Mouse (Mus musculus): ENCODE measurements around the gene Klhl7. TPM values are rescaled to one million over a fixed set of nuclear protein-coding genes. Genes with fewer than 3 reads are reported as not detected.
"Not testable (repeated sequence)": the region's sequence is repeated elsewhere in the genome, so short reads cannot be mapped to it uniquely, and the experiment has no call there.

The Klhl7 gene
- total RNA-seq, 1 experiment from 2014 or later = 39.9 TPM

DNA sequence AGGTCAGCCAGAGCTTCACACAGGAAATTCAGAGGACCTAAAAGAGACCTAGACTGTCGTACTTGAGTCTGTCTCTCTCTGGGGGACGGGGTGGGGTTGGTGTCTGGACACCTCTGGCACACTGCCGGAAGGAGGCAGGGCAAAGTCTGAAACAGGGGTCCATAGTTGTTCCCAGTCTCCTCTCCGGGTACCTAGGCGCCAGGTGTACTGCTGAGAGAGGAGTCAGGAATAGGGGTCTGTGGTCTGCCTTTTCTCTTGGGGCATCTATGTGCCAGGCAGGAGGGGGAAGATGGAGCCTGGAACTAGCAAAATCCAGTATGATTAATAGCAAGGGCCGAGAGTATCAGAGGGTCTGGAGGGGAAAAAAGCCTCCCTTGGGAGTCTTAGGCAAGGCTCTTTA is 5.0 kb upstream of the Klhl7 start:
- DNase-seq = no peak

DNA sequence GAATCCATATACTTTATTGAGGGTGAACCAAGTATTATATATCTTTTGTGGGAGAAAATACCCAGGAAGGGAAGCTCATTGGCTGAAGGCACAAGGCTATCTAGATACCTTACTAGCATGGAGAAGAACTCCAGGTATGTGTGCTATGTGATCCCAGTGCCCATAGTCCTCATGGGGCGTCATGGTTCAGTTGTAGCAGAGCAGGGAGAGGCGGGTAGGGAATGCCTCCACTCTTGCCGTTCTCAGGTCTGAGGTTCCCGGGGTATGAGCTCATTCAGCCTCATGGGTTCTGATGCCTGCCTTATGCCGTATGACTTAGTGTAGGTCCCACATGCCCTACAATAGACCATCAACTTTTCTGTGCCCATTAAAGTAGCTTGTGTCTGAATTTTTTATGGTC is 4.5 kb upstream of the Klhl7 start:
- DNase-seq = no peak

DNA sequence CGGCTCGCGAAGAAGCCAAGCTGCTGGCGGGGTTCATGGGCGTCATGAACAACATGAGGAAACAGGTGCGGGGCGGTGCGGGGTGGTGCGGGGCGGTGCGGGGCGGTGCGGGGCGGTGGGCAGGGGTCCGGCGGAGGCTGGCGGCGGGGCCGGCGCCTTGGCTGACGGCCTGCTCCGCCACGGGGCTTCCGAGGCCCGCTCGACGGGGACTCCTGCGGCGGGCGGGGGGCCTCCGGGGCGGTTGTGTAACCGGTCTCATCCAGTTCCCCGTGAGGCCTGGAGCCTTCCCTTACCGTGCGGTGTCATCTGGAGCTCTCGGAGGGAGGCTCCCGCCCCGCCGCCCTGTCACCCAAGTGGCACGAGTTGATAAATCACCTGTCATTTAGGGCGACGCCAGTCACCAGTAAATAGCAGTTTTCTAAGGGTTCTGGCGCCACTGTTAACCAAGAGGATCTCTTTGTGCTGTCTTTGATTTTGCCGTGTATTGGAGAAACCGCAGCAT is 456 bp downstream of the Klhl7 start:
- peak; percentile 66 for DNase-seq

DNA sequence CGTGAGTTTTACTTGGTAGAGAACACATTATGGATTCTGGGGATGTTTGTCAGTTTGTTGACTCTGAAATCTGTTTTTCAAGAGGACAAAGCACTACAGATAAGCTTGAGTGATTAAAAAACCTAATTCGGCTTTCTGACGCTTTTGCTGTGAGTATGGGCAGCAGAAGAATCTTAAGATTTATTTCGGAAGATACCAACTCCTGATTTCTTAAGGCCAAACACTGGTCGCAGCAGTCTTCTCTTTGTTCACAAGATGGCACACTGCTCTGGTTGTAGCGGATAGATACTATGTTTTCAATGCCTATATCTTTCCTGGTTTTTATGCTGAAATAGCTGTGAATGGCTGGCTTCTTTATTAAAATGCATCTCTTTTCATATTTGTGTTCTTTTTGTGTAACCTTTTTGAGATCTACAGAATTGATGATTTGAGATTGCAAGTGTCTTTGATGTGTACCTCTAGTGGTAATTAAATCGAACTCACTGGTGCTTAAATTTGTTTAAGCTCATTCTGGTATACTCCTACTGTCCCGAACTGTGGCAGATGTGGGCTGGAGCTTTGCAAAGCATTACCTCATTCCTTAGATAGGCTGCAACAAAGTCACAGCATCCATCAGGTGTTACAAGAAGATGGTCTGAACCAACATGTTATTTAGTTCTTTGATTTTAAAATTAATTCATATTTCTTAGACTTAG is 1.2 kb downstream of the Klhl7 start:
- no peak for DNase-seq

DNA sequence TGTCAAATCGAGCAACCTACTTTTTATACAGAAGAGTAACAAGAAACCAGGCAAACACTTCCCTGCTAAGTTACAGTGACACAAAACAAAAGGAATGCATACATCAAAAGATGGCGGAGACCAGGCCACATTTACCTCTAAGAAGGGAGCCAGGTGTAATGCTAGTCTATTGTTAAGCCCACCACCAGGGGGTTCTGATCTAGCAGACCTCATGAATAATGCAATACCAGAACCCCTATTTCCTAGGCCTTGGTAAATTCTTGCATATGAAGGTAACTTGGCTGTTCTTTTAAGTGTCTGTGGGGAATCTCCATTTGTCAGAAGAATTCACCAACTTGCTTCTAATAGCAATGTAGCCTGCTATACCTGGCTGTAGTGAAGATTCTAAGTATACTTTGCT is 2.8 kb downstream of the Klhl7 start:
- DNase-seq = not testable (repeated sequence)

- no peak for DNase-seq
Observed at GRCm38 (mm10) chr5:24103841-24104240, 3.4 kb downstream of the Klhl7 start.

- DNase-seq = no peak
Observed at GRCm38 (mm10) chr5:24107071-24107739, 6.8 kb downstream of the Klhl7 start.

- DNase-seq = no peak
Observed at GRCm38 (mm10) chr5:24107740-24108098, 7.3 kb downstream of the Klhl7 start.

DNA sequence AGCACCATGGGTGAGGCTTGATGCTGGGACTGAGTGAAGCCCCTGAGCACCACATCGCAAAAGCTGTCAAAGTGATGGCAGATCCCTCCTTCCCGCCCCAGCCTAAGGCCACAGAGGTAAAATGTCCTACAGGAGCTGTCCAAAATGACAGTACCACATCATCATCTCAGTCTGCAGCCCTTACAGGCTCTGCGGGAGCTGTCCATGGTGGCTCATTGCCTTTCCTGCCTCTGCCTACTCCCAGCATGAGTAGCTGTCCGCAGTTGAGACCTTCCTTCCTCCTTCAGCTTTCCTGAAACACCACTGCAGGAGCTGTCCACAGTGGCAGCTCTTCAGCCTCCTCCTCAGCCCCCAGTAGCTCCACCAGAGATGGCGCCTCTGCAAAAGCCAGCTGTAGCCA is 9.7 kb downstream of the Klhl7 start:
- DNase-seq = peak; percentile 46

- DNase-seq = no peak
Observed at GRCm38 (mm10) chr5:24112116-24112903, 11.9 kb downstream of the Klhl7 start.

- no peak for DNase-seq
Observed at GRCm38 (mm10) chr5:24122221-24122620, 21.8 kb downstream of the Klhl7 start.

- no peak for DNase-seq
Observed at GRCm38 (mm10) chr5:24124175-24124574, 23.8 kb downstream of the Klhl7 start.

- DNase-seq = no peak
Observed at GRCm38 (mm10) chr5:24124579-24125276, 24.3 kb downstream of the Klhl7 start.

DNA sequence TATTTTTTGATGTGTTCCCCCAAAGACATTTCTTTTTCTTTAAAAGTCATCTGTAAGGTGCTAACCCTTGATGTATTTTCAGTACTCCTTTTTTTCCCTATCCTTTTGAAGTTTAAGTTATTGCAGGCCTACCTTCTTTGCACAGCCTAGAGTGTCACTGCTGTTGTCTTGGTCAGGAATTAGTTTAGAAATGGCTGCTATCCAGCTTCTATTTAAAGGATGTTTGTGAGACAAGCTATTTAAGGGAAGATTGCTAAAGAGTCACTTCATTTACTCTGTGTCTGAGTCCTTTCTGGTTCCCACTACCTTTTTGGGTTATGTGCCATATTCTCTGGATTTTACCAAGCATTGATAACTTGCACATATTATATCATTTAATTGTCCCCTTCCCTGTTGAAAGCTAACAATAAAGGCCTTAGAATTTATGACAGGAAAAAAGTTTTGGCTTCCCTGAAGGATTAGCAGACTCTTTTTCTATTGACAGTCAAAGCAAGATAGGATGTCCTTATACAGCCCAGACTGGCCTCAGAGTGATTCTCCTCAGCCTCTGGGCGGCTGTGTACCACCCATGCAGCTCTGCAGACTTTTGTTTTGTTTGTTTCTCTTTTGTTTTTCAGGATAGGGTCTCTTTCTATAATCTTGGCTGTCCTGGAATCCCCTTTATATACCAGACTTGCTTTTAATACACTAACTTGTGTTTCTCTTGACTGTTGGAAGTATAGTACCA is 25.7 kb downstream of the Klhl7 start:
- DNase-seq = no peak

DNA sequence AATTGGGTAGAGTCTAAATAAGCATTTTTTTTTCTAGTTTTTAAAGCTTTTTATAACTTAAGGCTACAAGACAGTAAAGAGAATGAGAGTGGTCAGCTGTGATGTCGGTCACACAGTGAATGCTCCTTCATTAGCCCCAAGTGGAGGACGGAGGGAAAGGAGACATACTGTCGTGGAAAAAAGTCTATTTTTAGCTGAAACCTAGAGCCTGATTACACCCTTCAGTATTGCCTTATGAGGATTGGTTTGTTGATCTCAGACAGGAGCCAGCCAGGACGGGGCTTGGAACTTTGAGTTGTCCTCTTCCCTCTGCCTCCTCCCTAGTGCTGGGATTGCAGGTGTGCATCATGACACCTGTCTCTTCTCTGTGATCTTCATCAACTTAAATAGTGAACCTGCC is 26.6 kb downstream of the Klhl7 start:
- DNase-seq = no peak

DNA sequence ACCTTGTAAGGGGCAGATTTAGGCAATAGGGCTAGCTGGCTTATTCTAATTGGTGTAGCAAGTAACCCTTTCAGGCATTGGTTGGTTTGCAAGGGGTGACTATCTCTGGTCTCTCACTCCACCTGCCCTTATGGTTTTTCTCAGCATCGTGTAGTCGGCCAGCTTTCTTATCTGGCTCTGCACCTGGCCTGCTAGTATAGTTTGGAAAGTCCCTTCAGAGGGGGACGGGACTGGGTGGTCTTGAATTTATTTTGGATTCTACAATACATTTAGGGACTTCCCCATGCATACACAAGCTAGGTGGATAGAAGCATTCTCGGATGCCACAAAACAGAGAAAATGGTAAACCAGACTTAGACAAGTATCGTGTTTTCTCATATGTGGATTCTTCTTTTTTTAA is 46.6 kb downstream of the Klhl7 start:
- DNase-seq = no peak

- no peak for DNase-seq
Observed at GRCm38 (mm10) chr5:24152199-24152598, 51.8 kb downstream of the Klhl7 start.

GRCm38 (mm10) chr5:24156774-24157173 is 56.4 kb downstream of the Klhl7 start:
- no peak for DNase-seq

DNA sequence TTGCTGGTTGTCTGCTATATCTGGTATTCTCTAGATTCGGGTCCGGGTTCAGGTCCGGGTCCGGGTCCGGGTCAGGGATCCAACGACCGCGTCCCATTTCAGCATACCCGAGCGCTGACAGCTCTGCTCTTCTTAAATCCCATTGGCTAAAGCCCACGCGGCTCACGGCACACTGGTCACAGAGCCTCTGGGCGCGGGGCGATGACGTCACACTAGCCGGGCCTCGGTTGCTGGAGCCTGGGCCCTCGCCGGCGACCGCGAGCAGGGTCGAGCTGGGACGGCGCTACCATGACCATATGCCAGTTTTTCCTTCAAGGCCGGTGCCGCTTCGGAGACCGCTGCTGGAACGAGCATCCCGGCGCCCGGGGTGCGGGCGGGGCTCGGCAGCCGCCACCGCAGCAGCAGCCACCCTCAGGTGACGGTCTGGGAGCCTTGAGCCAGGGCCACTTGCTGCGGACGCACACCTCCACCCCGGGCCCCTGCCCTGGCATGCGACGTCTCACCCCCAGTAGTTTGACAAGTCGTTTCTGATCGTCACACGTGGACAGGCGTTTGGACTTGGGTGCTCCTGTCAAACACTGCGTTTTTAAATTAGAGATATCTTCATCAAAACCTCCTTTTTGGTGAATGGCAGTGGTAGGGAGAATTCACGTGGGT is 64.5 kb downstream of the Klhl7 start, which contains the start of gene Nupl2:
Gene Nupl2 (plus strand): TSS at position 175 of the 657 bp plus-strand sequence.
- peak; percentile 96 for DNase-seq

GRCm38 (mm10) chr5:24167263-24167662 is 66.9 kb downstream of the Klhl7 start:
- DNase-seq = no peak

GRCm38 (mm10) chr5:24169881-24170280 is 69.5 kb downstream of the Klhl7 start:
- DNase-seq = no peak
